Mouse (Mus musculus) hindbrain, embryonic 13.5 days (tissue): ENCODE results near the gene Gdf9. TPM values are rescaled to one million over a fixed set of nuclear protein-coding genes. Genes with fewer than 3 reads are reported as not detected.
"Not testable (repeated sequence)": the region's sequence is repeated elsewhere in the genome, so short reads cannot be mapped to it uniquely, and the experiment has no call there.

ENCODE experiments used
- ATAC-seq: fragments of 200-750 bp; cut with Nextera tagmentation; 2 replicates; pipeline ENCODE4 v1.8.0; 2017; ENCODE audit warnings: moderate TSS enrichment; ENCODE audit not compliant: low FRiP score
- H3K27ac ChIP-seq: fragments of 300-500 bp; sonication (generic); 2 replicates; pipeline ENCODE4 v1.5.1; 2015; ENCODE audit warnings: inconsistent platforms, mild to moderate bottlenecking, moderate library complexity
- H3K27me3 ChIP-seq: fragments of 300-500 bp; sonication (generic); 2 replicates; pipeline ENCODE4 v1.6.1; 2015; ENCODE audit warnings: mild to moderate bottlenecking, inconsistent platforms
- H3K36me3 ChIP-seq: fragments of 300-500 bp; sonication (generic); 2 replicates; pipeline ENCODE4 v1.6.1; 2015; ENCODE audit warnings: mild to moderate bottlenecking, inconsistent platforms
- H3K4me1 ChIP-seq: fragments of 300-500 bp; sonication (generic); replicated peaks from 2 replicates; pipeline ENCODE4 v1.6.1; 2015; ENCODE audit warnings: inconsistent platforms
- H3K4me2 ChIP-seq: fragments of 300-500 bp; sonication (generic); 2 replicates; pipeline ENCODE4 v1.6.1; 2015; ENCODE audit warnings: inconsistent platforms, mild to moderate bottlenecking, moderate library complexity
- H3K4me3 ChIP-seq: fragments of 300-500 bp; sonication (generic); 2 replicates; pipeline ENCODE4 v1.5.1; 2015; ENCODE audit warnings: mild to moderate bottlenecking, inconsistent platforms
- H3K9ac ChIP-seq: fragments of 300-500 bp; sonication (generic); 2 replicates; pipeline ENCODE4 v1.6.1; 2015; ENCODE audit warnings: mild to moderate bottlenecking, inconsistent platforms
- H3K9me3 ChIP-seq: fragments of 300-500 bp; sonication (generic); 2 replicates; pipeline ENCODE4 v1.6.1; 2016; ENCODE audit warnings: inconsistent platforms
- WGBS: fragments of 180-500 bp; shearing (Covaris S2); methylation state at CpG from one replicate; pipeline ENCODE4 v1.1.7; 2015; 5-methylcytosine and 5-hydroxymethylcytosine counted together
- polyA plus RNA-seq: library from polyadenylated mRNA; unstranded; fragments of >200 nt; fragmentation: Nextera tagmentation; extraction: Ambion mirVana; gene quantifications from 2 replicates; pipeline ENCODE4 v1.2.1, GENCODE M21; 2015

Gene Gdf9
- 3.1 and 3.3 TPM in 2 replicates for polyA plus RNA-seq

DNA sequence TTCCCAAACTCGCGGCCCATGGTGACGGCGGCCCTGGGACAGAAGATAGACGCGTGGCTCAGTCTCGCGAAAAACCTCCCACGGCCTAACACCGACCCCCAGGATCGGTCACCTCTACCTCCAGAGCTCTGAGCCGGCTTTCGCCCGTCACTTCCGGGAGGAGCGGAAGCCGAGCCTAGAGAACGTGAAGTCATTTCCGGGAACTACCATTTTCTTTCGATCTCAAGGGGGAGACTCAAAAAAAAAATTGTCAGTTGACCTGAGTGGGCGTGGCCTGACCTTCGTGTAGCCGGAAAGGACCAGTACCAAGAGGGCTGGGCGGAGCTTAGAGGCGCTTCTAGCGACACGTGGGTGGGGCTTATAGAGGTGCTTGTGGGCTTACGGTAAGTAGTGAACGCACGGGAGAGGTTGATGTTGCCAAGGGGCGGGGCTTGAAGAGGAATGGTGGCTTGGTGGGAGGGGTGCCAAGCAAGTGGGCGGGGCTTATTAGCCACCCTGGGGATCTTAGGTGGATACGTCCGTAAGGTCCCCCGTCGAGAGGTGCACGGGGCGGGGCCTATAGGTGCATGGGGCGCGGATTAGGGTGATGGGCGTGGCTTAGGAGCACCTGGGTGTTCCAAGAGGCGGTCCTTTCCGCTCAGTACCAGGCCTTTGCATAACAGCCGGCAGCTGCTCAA, at the start of gene Gdf9, which contains the start of gene Uqcrq:
Gene Gdf9, plus strand, starts transcription at position 354 of the 677 bp plus-strand sequence.
Gene Uqcrq, minus strand, starts transcription at position 162 of the 677 bp plus-strand sequence.
- peak within 1 kb of the TSS; percentile 87 for H3K4me3 ChIP-seq
- under 1% methylated on average over 44 of the region's 44 CpGs for WGBS

DNA sequence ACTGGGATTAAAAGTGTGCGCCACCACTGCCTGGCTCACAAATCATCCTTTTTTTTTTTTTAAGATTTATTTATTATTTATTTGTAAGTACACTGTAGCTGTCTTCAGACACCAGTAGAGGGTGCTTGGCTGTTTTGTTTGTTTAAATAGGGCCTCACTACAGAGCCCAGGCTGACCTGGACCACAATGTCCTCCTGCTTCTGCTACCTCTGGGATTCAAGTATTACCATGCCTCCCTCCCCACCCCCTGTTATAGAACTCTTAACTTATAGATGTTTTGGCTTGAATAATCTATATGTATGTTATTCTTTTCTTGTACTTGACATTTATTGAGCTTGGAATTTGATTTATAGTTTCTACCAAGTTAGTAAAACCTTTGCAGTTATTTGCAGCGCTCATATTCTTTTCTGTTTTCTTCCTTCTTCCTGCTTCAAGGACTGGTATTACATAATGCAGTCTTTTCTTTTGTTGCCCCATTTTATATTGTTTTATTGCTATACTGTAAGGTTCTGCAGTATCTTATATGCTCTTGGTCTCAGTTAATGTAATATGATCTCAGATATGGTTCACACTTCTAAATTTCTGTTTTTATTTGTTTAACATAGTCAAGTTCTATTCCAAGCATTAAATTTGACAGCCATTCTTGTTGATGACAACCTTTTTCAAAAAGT, 46.9 kb upstream of the Gdf9 start:
- no peaks in the 10 kb centered on the region for H3K9me3 ChIP-seq
- no peak overlapping the region for H3K27ac ChIP-seq
- H3K27me3 ChIP-seq = no peaks in the 10 kb centered on the region
- no peak overlapping the region for H3K4me3 ChIP-seq
- peaks cover 42% of the 10 kb centered on the region for H3K36me3 ChIP-seq
- WGBS = 94% methylated on average over 2 of the region's 2 CpGs
- no peak overlapping the region for H3K9ac ChIP-seq
- no peaks in the 10 kb centered on the region for H3K4me1 ChIP-seq
- no peak for ATAC-seq
- no peak overlapping the region for H3K4me2 ChIP-seq

More for the DNA sequence above, at the start of gene Gdf9, which contains the start of gene Uqcrq:
- peaks cover 13% of the 10 kb centered on the region for H3K36me3 ChIP-seq
- H3K4me2 ChIP-seq = peak within 1 kb of the TSS; percentile 94
- H3K27me3 ChIP-seq = no peaks in the 10 kb centered on the region
- H3K9ac ChIP-seq = peak within 1 kb of the TSS; percentile 92
- peaks cover 17% of the 10 kb centered on the region for H3K4me1 ChIP-seq
- no peaks in the 10 kb centered on the region for H3K9me3 ChIP-seq
- peak; percentile 97 for ATAC-seq
- peak within 1 kb of the TSS; percentile 87 for H3K27ac ChIP-seq

DNA sequence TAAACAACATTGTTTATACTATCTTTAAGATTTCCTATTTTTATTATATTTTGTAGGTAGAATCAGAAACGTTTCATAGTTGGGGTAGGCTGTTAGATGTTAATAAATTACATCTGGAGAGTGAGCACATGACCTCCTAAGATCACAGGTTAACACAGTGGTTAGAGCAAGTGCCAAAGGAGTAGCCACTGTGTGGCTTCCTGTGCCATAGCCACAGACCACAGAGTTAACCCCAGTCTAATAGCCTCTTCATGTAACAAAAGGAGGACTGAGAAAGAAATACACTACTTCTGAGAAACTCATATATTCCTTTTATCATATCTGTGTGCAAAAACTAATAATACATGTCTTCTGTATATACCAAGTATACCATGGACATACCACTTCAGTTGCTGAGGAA, 37.0 kb upstream of the Gdf9 start:
- WGBS = 90% methylated on average over 1 of the region's 1 CpGs
- H3K36me3 ChIP-seq = peaks cover 61% of the 10 kb centered on the region
- no peak overlapping the region for H3K27ac ChIP-seq
- H3K27me3 ChIP-seq = no peaks in the 10 kb centered on the region
- no peaks in the 10 kb centered on the region for H3K9me3 ChIP-seq
- H3K4me1 ChIP-seq = no peaks in the 10 kb centered on the region
- ATAC-seq = no peak
- H3K4me3 ChIP-seq = no peak overlapping the region
- no peak overlapping the region for H3K4me2 ChIP-seq
- no peak overlapping the region for H3K9ac ChIP-seq

DNA sequence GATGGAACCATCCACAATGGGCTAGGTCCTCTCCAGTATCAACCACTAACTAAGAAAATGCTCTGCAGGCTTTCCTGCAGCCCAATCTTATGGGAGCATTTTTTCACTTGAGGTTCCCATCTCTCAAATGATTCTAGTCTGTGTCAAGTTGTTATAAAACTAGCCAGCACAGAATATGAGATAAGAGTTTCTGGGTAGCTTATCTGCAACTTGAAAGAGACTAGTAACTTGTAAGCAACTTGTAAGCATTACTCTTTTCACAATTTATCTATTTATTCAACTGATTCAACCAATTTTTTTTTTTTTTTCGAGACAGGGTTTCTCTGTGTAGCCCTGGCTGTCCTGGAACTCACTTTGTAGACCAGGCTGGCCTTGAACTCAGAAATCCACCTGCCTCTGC, 27.2 kb upstream of the Gdf9 start:
- Histone ChIP-seq H3K4me3 (no peak overlapping the region), H3K36me3 (peaks cover 85% of the 10 kb centered on the region), H3K27me3 (no peaks in the 10 kb centered on the region), H3K4me1 (no peaks in the 10 kb centered on the region), H3K9me3 (no peaks in the 10 kb centered on the region), H3K4me2 (no peak overlapping the region), H3K27ac (no peak overlapping the region), H3K9ac (no peak overlapping the region)
- no peak for ATAC-seq
- WGBS = 81% methylated on average over 1 of the region's 1 CpGs

DNA sequence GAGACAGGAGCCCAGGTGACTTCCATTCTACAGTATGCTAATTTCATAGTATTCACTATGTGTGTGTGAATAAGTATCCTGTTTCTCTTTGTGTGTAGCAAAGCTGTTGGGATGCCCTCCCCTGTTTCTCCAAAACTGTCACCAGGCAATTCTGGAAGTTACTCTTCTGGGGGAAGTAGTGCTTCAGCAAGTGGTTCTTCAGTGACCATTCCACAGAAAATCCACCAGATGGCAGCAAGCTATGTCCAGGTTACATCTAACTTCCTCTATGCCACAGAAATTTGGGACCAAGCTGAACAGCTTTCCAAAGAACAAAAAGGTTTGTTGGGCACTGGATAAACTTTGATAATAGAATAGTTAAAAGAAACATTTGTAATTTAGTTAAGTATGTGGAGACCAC, 19.1 kb upstream of the Gdf9 start:
- no peak for ATAC-seq
- Histone ChIP-seq H3K27me3 (no peaks in the 10 kb centered on the region), H3K4me2 (no peak overlapping the region), H3K9ac (no peak overlapping the region), H3K36me3 (peaks cover 88% of the 10 kb centered on the region), H3K9me3 (no peaks in the 10 kb centered on the region), H3K4me3 (no peak overlapping the region), H3K27ac (no peak overlapping the region), H3K4me1 (no peaks in the 10 kb centered on the region)

DNA sequence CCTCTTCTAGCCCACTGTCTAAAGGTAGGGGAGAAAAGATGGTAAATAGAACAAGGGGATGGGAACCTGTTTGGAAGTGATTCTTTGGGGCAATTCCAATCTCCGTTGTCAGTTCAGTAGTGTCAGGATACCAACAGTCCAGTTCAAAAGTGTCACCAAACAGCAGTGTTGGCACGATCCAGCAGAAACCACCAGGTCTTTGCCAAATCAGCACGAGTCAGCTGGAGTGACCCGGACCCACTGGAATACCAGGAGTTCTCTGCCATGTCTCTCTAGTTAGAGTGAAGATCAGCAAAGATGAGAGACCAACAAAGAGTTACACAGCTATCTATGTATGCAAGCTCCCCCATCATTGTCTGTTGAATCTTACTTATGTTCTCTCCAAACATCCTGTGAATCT, 17.0 kb upstream of the Gdf9 start:
- no peak for ATAC-seq
- Histone ChIP-seq H3K4me2 (no peak overlapping the region), H3K4me1 (no peaks in the 10 kb centered on the region), H3K27ac (no peak overlapping the region), H3K9ac (no peak overlapping the region), H3K27me3 (no peaks in the 10 kb centered on the region), H3K36me3 (peaks cover 88% of the 10 kb centered on the region), H3K9me3 (no peaks in the 10 kb centered on the region), H3K4me3 (no peak overlapping the region)
- 97% methylated on average over 4 of the region's 4 CpGs for WGBS

DNA sequence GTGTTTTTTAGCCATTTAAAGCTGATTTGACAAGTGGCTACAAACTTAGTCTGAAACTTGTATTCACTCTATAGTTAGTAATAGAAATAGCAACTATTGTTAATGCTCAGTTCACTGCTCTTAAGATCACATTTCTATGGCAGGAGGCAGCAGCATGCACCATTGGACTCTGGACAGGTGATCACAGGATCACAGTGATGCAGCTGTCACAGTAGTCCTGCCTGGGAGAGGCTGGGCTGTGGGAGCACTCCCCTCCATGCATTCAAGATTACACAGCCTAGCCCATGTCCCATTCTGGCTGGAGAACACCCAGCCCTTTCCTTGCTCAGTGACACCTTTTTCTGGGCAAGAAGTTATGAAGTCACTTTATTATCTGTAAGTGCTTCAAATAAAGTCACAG, 12.8 kb upstream of the Gdf9 start:
- H3K9me3 ChIP-seq = no peaks in the 10 kb centered on the region
- no peak overlapping the region for H3K9ac ChIP-seq
- ATAC-seq = no peak
- H3K4me3 ChIP-seq = no peak overlapping the region
- no peaks in the 10 kb centered on the region for H3K4me1 ChIP-seq
- no peaks in the 10 kb centered on the region for H3K27me3 ChIP-seq
- H3K4me2 ChIP-seq = no peak overlapping the region
- peaks cover 77% of the 10 kb centered on the region for H3K36me3 ChIP-seq
- H3K27ac ChIP-seq = no peak overlapping the region

DNA sequence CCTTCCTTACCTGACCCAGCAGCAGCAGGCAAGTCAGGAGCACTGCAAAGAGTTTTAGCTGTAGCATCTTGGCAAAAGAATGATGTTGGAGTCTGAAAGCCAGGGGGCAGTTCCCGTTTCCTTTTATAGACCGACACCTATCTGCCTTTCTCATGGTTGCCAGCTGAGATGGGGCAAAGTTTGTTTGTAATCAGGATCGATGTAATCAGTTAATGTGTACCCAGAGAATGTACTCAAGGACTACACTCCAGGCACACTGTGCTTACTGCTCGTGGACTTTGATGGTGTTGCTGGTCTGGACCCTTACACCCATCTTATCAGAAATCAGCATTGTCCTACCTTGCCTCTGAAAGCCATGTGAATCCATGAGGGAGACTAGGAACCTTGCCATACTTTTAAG, 7.8 kb upstream of the Gdf9 start, which contains the start of gene Leap2:
Gene Leap2, minus strand, starts transcription at position 135 of the 400 bp plus-strand sequence.
- H3K9me3 ChIP-seq = no peaks in the 10 kb centered on the region
- no peaks in the 10 kb centered on the region for H3K4me1 ChIP-seq
- H3K27me3 ChIP-seq = no peaks in the 10 kb centered on the region
- peaks cover 34% of the 10 kb centered on the region for H3K36me3 ChIP-seq
- H3K9ac ChIP-seq = no peak within 1 kb of the TSS
- no peak within 1 kb of the TSS for H3K27ac ChIP-seq
- ATAC-seq = no peak
- no peak within 1 kb of the TSS for H3K4me3 ChIP-seq
- WGBS = 93% methylated on average over 4 of the region's 4 CpGs
- H3K4me2 ChIP-seq = no peak within 1 kb of the TSS

DNA sequence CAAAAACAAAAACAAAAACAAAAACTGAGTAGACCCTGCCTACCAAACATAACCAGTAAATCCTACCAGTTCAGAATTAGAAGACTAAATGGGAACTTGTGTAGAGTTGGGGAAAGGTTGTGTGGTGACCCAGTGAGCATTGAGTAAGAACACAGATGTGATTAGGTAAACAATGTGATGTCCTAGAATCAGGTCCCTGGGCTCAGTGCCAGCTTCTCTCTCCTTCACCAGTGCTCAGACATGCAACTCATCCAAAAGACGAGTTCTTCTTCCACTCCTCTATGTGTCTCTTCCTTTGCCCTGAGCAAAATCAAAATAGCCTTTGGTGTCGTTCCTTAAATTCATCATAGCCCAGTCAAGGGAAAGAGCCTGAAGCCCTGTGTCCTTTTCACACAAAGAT, 6.0 kb upstream of the Gdf9 start:
- Histone ChIP-seq H3K4me3 (no peak overlapping the region), H3K36me3 (peaks cover 32% of the 10 kb centered on the region), H3K9me3 (no peaks in the 10 kb centered on the region), H3K4me1 (peaks cover 7% of the 10 kb centered on the region), H3K9ac (no peak overlapping the region), H3K4me2 (no peak overlapping the region), H3K27me3 (no peaks in the 10 kb centered on the region), H3K27ac (no peak overlapping the region)
- ATAC-seq = no peak
- WGBS = 81% methylated on average over 2 of the region's 2 CpGs

DNA sequence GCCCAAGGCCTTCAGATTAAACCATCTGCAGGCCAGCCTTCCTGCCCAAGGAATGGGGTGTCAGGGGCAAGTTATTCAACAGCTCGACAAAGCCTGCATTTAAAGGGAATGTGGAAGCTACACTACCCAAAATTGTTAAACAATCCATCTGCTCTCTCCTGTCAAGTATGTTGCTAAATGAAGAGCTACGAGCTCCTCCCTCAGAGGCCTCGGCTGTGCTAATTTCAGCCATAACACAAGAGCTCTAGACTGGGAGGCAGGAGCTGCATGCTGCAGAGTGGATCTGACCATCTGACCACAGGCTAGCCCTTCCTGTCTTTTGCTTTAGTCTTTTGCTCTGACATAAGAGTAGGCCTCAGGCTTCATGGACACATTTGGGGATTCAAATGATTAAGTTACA, 5.6 kb upstream of the Gdf9 start:
- H3K36me3 ChIP-seq = peaks cover 28% of the 10 kb centered on the region
- H3K9me3 ChIP-seq = no peaks in the 10 kb centered on the region
- WGBS = 78% methylated on average over 3 of the region's 3 CpGs
- H3K4me1 ChIP-seq = peaks cover 11% of the 10 kb centered on the region
- H3K27me3 ChIP-seq = no peaks in the 10 kb centered on the region
- no peak for ATAC-seq
- no peak overlapping the region for H3K4me2 ChIP-seq
- H3K4me3 ChIP-seq = no peak overlapping the region
- H3K9ac ChIP-seq = no peak overlapping the region
- H3K27ac ChIP-seq = no peak overlapping the region

DNA sequence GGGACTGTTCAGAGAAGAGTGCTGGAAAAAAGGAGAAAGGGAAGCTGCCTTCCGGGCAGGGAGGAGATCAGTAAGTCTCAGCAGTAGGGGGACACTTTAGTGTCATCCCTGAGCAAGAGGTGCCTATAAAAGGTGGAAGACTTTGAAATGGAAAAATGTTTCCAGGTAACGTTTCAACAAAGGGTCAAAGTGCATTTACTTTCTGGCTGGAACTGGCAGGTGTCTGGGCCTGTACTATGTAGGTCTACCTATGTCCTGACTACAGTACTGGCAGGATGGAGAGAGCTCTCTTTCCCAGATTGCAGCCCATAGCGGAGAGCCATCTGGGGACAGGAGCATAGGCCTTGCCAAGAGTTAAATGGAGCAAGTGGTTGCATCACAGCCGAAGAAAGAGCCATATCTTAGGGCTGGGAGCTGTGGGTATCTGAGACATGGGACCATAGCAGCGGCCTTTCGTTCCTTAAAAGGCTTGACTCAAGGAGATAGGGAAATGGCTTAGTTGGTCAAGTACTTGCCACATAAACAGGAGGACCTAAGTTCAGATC, 5.0 kb upstream of the Gdf9 start:
- ATAC-seq = no peak
- no peak overlapping the region for H3K4me2 ChIP-seq
- 82% methylated on average over 6 of the region's 6 CpGs for WGBS
- H3K27ac ChIP-seq = no peak overlapping the region
- H3K4me3 ChIP-seq = no peak overlapping the region
- H3K27me3 ChIP-seq = no peaks in the 10 kb centered on the region
- no peaks in the 10 kb centered on the region for H3K9me3 ChIP-seq
- H3K4me1 ChIP-seq = peaks cover 11% of the 10 kb centered on the region
- peaks cover 26% of the 10 kb centered on the region for H3K36me3 ChIP-seq
- no peak overlapping the region for H3K9ac ChIP-seq

DNA sequence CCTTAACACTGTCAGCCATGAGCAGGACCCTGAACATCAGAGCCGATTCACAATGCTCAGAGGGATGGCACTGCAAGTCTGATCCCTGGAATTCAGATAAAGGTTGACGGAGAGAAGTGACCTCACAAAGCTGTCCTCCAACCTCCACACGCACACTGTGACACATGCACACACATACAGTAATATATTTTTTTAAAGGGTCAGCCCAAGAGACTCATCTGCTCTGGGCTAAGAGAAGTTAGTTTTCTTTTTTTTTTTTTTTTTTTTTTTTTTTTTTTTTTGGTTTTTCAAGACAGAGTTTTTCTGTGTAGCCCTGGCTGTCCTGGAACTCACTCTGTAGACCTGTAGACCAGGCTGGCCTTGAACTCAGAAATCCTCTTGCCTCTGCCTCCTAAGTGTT, 3.9 kb upstream of the Gdf9 start:
- H3K9ac ChIP-seq, H3K9me3 ChIP-seq, H3K27ac ChIP-seq, H3K27me3 ChIP-seq, H3K4me3 ChIP-seq, H3K4me2 ChIP-seq, ATAC-seq: not testable (repeated sequence)
- WGBS = 86% methylated on average over 3 of the region's 3 CpGs
- H3K4me1 ChIP-seq = peaks cover 17% of the 10 kb centered on the region
- peaks cover 17% of the 10 kb centered on the region for H3K36me3 ChIP-seq
